Mouse (Mus musculus) embryonic facial prominence, embryonic 12.5 days (tissue): ENCODE results near the gene Pnpla1. TPM values are rescaled to one million over a fixed set of nuclear protein-coding genes. Genes with fewer than 3 reads are reported as not detected.
A peak's percentile ranks its signal among the peaks of the same experiment; 100 is the strongest.

ENCODE experiments used
- ATAC-seq: fragments of 200-750 bp; cut with Nextera tagmentation; 2 replicates; pipeline ENCODE4 v1.8.0; 2017; ENCODE audit not compliant: insufficient number of reproducible peaks, insufficient read depth, low FRiP score, low TSS enrichment
- H3K27ac ChIP-seq: fragments of 300-500 bp; sonication (generic); 2 replicates; pipeline ENCODE4 v1.5.1; 2016; ENCODE audit warnings: mild to moderate bottlenecking
- H3K27me3 ChIP-seq: fragments of 300-500 bp; sonication (generic); 2 replicates; pipeline ENCODE4 v1.6.1; 2016; ENCODE audit warnings: mild to moderate bottlenecking, moderate library complexity
- H3K36me3 ChIP-seq: fragments of 300-500 bp; sonication (generic); 2 replicates; pipeline ENCODE4 v1.6.1; 2016; ENCODE audit warnings: mild to moderate bottlenecking
- H3K4me1 ChIP-seq: fragments of 300-500 bp; sonication (generic); 2 replicates; pipeline ENCODE4 v1.6.1; 2016
- H3K4me2 ChIP-seq: fragments of 300-500 bp; sonication (generic); replicated peaks from 2 replicates; pipeline ENCODE4 v1.6.1; 2016; ENCODE audit warnings: mild to moderate bottlenecking, moderate library complexity
- H3K4me3 ChIP-seq: fragments of 300-500 bp; sonication (generic); 2 replicates; pipeline ENCODE4 v1.5.1; 2016; ENCODE audit warnings: mild to moderate bottlenecking
- H3K9ac ChIP-seq: fragments of 300-500 bp; sonication (generic); 2 replicates; pipeline ENCODE4 v1.6.1; 2016; ENCODE audit warnings: mild to moderate bottlenecking, moderate library complexity
- H3K9me3 ChIP-seq: fragments of 300-500 bp; sonication (generic); 2 replicates; pipeline ENCODE4 v1.6.1; 2016; ENCODE audit warnings: mild to moderate bottlenecking, moderate library complexity
- WGBS: fragments of 180-500 bp; shearing (Covaris S2); methylation state at CpG from one replicate; pipeline ENCODE4 v1.1.7; 2016; 5-methylcytosine and 5-hydroxymethylcytosine counted together
- polyA plus RNA-seq: library from polyadenylated mRNA; unstranded; fragments of >200 nt; fragmentation: Nextera tagmentation; extraction: Ambion mirVana; gene quantifications from 2 replicates; pipeline ENCODE4 v1.2.1, GENCODE M21; 2016

The Pnpla1 gene
- polyA plus RNA-seq, 1 experiment from 2014 or later = 0.06 TPM

DNA sequence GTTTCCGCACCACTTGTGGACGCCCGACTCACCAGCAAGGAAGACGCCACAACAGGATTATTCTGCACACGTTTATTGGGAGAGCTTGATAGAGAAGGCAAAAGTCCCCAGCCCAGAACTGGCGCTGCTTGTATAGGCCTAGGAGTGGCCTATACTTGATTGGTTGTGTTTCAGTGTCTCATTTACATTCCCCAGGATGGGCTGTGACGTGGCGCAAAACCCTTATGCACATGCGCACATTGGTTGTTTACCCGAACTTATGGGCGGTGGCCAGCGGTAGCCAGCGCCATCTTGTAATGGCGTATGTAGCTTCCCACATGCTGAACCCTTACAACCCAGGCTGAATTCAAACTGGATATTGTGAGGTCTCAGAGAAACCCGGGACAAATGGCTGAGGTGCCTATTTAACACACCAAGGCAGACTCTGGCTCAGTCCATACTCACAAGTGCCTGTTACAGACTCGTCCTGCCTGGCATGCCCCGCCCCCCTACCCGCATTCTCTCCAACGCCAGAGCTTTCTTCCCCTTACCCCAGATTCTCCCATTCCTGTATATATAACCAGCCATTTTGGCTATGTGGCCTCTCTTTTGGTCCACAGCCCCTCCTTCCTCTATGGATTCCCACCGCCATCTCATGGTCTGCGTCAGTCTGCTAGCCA lies 37.1 kb downstream of the Pnpla1 start:
- Histone ChIP-seq H3K9ac (no peak overlapping the region), H3K4me1 (0 out of 2 replicates have a peak, but pooled peaks cover 3% of the 10 kb centered on the region), H3K4me2 (no peak overlapping the region), H3K27me3 (no peaks in the 10 kb centered on the region), H3K27ac (no peak overlapping the region), H3K36me3 (no peaks in the 10 kb centered on the region), H3K9me3 (no peaks in the 10 kb centered on the region), H3K4me3 (no peak overlapping the region)
- no peak for ATAC-seq
- 95% methylated on average over 21 of the region's 21 CpGs for WGBS

DNA sequence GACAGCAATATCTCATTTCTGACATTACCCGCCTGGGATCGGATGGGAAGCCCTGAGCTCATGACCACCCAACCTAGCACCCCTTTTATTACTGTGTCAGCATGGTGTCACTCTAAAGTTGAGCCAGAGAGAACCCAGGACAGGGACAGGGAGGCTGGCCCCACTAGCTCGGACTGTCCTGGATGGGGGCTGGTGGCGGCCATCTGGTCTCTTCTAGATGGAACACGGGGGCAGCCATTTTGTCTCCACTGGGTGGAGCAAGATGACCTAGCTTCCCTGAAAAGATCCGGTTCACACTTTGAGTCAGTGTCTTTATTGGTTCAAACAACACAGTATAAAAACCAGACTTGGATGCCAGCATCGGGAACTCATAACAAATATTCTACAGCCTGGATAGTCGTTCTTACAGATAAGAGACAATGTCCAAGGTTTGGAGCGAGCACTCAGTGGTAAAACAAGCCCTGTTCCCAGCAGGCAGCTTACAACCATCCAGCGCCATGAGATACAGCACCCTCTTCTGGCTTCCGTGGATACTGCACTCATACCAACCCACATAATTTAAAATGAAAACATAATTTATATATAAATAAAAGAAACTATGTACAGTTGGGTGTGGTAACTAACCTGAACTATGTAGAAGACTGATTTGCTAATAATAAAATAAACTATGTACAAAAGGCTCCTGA lies 38.0 kb downstream of the Pnpla1 start:
- Histone ChIP-seq H3K36me3 (no peaks in the 10 kb centered on the region), H3K27me3 (no peaks in the 10 kb centered on the region), H3K9me3 (no peaks in the 10 kb centered on the region), H3K4me1 (0 out of 2 replicates have a peak, but pooled peaks cover 3% of the 10 kb centered on the region), H3K4me3 (no peak overlapping the region), H3K4me2 (no peak overlapping the region), H3K27ac (no peak overlapping the region), H3K9ac (no peak overlapping the region)
- 92% methylated on average over 11 of the region's 11 CpGs for WGBS
- no peak for ATAC-seq

DNA sequence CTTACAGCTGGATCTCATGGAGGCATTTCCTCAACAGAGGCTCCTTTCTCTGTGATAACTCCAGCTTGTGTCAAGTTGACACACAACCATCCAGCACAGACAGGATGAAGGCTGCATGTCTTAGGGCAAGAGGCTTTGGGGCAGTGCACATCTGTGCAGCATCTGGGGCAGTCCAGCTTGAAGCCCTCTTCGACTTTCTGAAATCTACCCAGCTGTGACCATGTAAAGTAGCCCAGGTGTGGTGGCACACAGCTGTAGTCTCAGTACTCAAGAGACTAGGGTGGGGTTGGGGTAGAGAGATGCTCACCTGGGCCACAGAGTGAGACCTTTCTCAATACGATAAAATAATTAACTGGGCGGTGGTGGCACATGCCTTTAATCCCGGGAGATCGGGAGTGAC lies 39.6 kb downstream of the Pnpla1 start:
- no peak overlapping the region for H3K4me2 ChIP-seq
- WGBS = 72% methylated on average over 5 of the region's 5 CpGs
- H3K27ac ChIP-seq = no peak overlapping the region
- H3K9ac ChIP-seq = no peak overlapping the region
- H3K27me3 ChIP-seq = no peaks in the 10 kb centered on the region
- H3K36me3 ChIP-seq = no peaks in the 10 kb centered on the region
- 0 out of 2 replicates have a peak, but pooled peaks cover 3% of the 10 kb centered on the region for H3K4me1 ChIP-seq
- H3K4me3 ChIP-seq = no peak overlapping the region
- no peak for ATAC-seq
- no peaks in the 10 kb centered on the region for H3K9me3 ChIP-seq

DNA sequence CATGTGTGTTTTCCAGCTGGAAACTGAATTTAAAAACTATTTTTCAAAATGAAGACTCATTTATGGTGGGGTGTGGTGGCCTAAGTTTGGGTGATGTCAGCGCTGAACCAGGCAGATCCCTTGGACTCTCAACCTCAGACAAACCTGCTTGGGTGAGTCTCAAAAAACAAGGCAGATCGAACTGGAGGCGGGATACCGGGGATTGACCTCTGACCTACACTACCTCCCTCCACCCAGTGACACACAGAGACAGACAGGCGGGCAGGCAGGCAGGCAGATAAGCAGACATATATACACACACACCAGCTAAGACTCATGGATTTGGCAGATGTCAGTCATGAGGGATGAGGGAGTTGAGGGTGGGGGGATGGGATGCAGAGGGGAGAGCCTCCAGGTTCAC lies 40.0 kb downstream of the Pnpla1 start:
- Histone ChIP-seq H3K27me3 (no peaks in the 10 kb centered on the region), H3K9ac (no peak overlapping the region), H3K36me3 (no peaks in the 10 kb centered on the region), H3K4me3 (no peak overlapping the region), H3K4me2 (no peak overlapping the region), H3K9me3 (no peaks in the 10 kb centered on the region), H3K27ac (no peak overlapping the region), H3K4me1 (0 out of 2 replicates have a peak, but pooled peaks cover 3% of the 10 kb centered on the region)
- WGBS = 57% methylated on average over 5 of the region's 5 CpGs
- ATAC-seq = no peak

DNA sequence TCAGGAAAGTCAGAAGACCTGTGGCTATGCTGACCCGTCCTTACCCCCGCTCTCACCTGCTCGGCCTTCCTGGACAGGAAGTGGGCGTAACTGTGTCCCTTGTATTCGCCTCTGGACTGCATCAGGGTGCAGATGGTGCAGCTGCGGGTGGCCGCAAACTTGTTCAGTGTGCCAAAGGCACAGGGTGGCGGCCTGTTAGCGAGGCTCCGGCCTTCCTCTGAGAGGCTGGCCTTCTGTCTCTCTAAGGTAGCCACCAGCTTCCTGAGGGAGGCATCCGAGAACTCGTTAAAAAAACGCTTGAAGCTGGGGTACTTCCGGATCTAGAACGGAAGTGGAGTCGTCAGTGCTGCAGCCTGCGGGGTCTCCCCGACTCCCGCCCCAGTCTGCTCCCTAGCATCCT lies 41.2 kb downstream of the Pnpla1 start:
- Histone ChIP-seq H3K4me1 (0 out of 2 replicates have a peak, but pooled peaks cover 3% of the 10 kb centered on the region), H3K36me3 (no peaks in the 10 kb centered on the region), H3K27me3 (no peaks in the 10 kb centered on the region), H3K9ac (no peak overlapping the region), H3K4me2 (no peak overlapping the region), H3K4me3 (no peak overlapping the region), H3K27ac (no peak overlapping the region), H3K9me3 (no peaks in the 10 kb centered on the region)
- no peak for ATAC-seq
- 67% methylated on average over 19 of the region's 19 CpGs for WGBS

DNA sequence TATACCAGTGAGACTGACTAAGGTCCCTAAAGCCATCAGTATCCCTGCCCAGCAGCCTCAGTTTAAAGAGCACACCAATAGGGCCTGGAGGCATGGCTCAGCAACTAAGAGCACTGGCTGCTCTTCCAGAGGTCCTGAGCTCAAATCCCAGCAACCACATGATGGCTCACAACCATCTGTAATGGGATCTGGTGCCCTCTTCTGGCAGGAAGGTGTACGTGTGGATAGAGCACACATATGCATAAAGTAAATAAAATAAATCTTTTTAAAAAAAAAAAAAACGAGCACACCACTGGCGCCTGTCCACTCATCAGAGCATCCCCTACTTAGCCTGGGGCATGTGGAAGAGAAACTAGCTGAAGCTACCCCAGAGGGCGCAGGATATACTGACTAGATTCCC lies 43.3 kb downstream of the Pnpla1 start:
- WGBS = 68% methylated on average over 4 of the region's 4 CpGs
- no peak for ATAC-seq
- no peak overlapping the region for H3K4me3 ChIP-seq
- H3K9ac ChIP-seq = no peak overlapping the region
- no peaks in the 10 kb centered on the region for H3K36me3 ChIP-seq
- H3K4me2 ChIP-seq = no peak overlapping the region
- no peak overlapping the region for H3K27ac ChIP-seq
- H3K9me3 ChIP-seq = no peaks in the 10 kb centered on the region
- no peaks in the 10 kb centered on the region for H3K27me3 ChIP-seq
- peaks cover 13% of the 10 kb centered on the region for H3K4me1 ChIP-seq

DNA sequence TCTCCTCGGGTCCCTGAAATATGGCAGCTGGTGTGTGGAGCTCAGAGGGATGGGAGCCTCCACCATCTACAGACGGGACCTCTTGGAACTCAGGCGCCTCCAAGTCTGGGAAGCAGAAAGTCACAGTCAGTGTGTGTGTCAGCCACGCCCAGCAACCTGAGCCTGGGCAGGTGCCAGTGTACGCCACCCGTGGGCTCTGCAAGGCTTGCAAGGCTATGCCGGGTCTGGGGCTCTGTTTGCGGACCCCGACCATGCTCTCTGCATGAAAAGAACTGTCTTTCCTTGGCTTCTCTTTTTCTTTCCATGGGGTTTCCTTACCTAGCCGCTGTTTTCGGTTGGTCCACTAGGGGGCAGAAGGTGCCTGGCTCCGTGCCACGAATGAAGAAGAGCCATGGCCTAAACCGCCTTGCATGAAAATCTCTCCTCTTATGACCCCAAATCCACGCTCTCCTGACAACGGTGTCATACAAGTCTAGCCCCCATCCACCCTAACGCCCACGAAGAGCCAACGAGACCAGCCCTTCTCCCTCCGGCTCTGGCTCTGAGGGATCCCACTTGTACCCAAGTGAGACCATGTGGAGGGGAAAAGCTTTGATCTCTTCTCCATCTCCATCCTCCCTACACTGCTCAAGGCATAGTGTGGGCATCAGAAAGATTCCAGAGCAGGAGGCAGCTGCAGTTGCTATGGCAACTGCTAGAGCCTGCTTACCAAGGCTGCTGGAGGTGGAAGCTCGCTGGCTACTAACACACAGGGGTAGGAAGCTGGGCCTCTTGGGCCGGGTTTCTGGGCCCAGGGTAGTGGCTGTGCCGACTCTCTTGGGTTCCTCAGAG lies 46.5 kb downstream of the Pnpla1 start:
- Histone ChIP-seq H3K4me2 (no peak overlapping the region), H3K27ac (no peak overlapping the region), H3K4me1 (peaks cover 18% of the 10 kb centered on the region), H3K36me3 (no peaks in the 10 kb centered on the region), H3K9me3 (no peaks in the 10 kb centered on the region), H3K9ac (no peak overlapping the region), H3K27me3 (peaks cover 15% of the 10 kb centered on the region), H3K4me3 (no peak overlapping the region)
- 32% methylated on average over 23 of the region's 23 CpGs for WGBS
- ATAC-seq = peak; percentile 44; the same call in 1 of the 2 replicates

DNA sequence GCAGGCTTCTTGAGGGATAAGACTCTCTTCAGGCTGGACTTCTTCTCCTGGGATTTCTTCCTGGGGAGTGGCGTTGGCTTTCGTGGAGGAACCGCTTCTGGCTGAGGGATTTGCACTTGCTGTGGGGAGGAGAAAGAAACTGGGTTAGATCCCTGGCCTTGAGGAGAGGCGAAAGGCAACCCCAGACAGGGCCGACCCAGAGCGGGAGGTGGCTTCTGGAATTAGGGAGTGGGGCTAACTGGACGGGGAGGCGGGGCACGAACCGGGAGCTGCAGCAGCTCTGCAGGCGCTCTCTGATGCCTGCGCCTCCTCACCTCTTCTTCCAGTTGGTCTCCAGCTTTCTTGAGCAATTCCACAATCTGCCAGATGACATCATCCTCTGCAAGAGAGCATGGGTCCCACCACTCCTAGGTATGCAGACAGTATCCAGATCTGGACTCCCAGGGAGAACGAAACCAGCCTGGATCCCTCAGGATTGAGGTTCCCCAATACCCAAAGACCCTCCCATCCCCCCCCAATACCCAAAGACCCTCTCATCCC lies 47.2 kb downstream of the Pnpla1 start:
- H3K27ac ChIP-seq = no peak overlapping the region
- peaks cover 21% of the 10 kb centered on the region for H3K27me3 ChIP-seq
- no peak for ATAC-seq
- H3K36me3 ChIP-seq = no peaks in the 10 kb centered on the region
- 70% methylated on average over 13 of the region's 13 CpGs for WGBS
- no peak overlapping the region for H3K4me3 ChIP-seq
- no peaks in the 10 kb centered on the region for H3K9me3 ChIP-seq
- no peak overlapping the region for H3K9ac ChIP-seq
- H3K4me1 ChIP-seq = peaks cover 20% of the 10 kb centered on the region
- no peak overlapping the region for H3K4me2 ChIP-seq

DNA sequence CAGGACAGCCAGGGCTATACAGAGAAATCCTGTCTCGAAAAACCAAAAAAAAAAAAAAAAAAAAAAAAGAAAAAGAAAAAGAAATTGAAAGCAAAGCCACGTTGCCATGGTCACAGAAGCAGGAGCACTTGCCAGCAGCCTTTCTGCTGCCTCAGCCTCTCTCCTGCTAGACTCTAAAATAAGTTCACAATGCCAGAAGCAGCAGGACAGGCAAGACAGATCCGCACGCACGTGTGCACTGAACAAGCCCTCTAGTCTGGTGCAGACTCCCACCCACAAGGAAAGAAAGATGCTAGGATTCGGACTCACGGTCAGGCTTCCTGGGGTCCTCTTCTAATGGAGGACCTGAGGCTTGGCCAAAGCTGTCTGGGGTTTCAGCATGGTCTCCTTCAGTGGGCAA lies 49.7 kb downstream of the Pnpla1 start:
- 79% methylated on average over 7 of the region's 7 CpGs for WGBS
- peaks cover 20% of the 10 kb centered on the region for H3K4me1 ChIP-seq
- no peak overlapping the region for H3K9ac ChIP-seq
- H3K4me2 ChIP-seq = no peak overlapping the region
- H3K4me3 ChIP-seq = no peak overlapping the region
- H3K36me3 ChIP-seq = no peaks in the 10 kb centered on the region
- peaks cover 22% of the 10 kb centered on the region for H3K27me3 ChIP-seq
- no peaks in the 10 kb centered on the region for H3K9me3 ChIP-seq
- H3K27ac ChIP-seq = no peak overlapping the region
- ATAC-seq = no peak

DNA sequence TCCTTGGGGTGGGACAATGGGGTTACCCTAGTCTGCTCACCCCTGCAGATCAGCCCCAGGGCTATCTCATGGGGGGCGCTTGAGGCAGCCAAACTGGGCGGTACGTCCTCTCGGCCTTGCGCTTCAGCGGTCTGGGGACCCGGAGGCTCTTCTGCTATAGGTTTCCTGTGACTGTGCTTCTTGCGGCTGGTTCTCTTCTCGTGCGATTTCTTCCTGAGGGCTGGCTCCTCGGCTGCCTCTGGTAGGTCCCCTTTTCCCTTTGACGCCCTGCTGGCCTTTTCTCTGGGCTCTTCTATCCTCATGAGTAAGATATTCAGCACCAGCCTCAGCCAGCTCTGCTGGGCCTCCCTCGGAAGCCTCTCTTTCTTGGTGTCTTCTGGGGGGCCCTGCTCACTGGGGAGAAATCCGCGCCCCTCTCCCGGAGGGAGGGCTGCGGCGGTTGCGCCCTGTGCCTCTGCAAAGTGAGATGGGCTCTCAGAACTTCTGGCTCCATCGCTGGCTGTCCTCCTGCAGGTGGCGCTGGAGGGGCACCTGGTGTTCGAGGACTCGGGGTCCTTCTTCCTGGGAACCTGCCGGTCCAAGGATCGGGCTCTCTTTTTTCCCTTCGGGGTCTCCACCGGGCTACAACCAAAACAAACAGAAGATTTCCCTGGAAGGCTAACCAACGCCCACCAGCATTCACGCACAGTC lies 51.2 kb downstream of the Pnpla1 start:
- Histone ChIP-seq H3K27ac (no peak overlapping the region), H3K9me3 (no peaks in the 10 kb centered on the region), H3K9ac (no peak overlapping the region), H3K27me3 (peaks cover 22% of the 10 kb centered on the region), H3K4me3 (peak overlapping the region; percentile 28), H3K36me3 (no peaks in the 10 kb centered on the region), H3K4me2 (peak overlapping the region; percentile 51), H3K4me1 (peaks cover 20% of the 10 kb centered on the region)
- WGBS = 7% methylated on average over 29 of the region's 29 CpGs
- ATAC-seq = no peak

DNA sequence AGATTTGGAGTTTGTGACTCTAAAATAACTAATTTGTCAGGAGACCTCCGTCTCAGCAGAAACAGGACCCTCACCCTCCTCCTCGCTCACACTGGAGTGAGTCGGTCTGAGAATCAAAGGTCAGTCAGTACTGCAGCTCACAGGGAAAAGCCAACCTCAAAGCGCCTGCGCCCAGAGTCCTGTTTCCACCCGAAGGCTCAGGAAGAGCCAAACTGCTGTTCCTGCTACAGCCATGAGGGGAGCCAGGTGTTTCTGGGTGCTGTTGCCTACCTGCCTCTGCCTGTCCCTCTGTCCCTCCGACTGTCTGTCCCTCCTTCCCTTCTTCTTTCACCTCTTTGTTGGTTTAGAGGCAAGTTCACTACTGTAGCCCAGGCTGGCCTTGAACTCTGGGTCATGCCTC lies 51.9 kb downstream of the Pnpla1 start:
- Histone ChIP-seq H3K4me2 (0 out of 2 replicates have a peak overlapping the region, but pooled peaks have one; percentile 51), H3K9me3 (no peaks in the 10 kb centered on the region), H3K27ac (no peak overlapping the region), H3K27me3 (peaks cover 22% of the 10 kb centered on the region), H3K4me3 (no peak overlapping the region), H3K36me3 (no peaks in the 10 kb centered on the region), H3K4me1 (peaks cover 13% of the 10 kb centered on the region), H3K9ac (no peak overlapping the region)
- ATAC-seq = no peak
- WGBS = 20% methylated on average over 7 of the region's 7 CpGs
